Mouse (Mus musculus) spleen, embryonic (tissue): ENCODE measurements around the gene Acoxl.

Experiments
- CTCF ChIA-PET: fragments of 350-600 bp; sonication (Branson Sonifier 250); formaldehyde crosslinking; loops from one replicate; lab custom pipeline; 2022; lab: Charles Lee

Gene Acoxl

GRCm38 (mm10) chr2:128111537-128111936 lies 272.9 kb downstream of the Acoxl start:
- CTCF ChIA-PET = no interaction called here

- CTCF ChIA-PET = no interaction called here
Measured at GRCm38 (mm10) chr2:128114621-128115020, 275.9 kb downstream of the Acoxl start.

DNA sequence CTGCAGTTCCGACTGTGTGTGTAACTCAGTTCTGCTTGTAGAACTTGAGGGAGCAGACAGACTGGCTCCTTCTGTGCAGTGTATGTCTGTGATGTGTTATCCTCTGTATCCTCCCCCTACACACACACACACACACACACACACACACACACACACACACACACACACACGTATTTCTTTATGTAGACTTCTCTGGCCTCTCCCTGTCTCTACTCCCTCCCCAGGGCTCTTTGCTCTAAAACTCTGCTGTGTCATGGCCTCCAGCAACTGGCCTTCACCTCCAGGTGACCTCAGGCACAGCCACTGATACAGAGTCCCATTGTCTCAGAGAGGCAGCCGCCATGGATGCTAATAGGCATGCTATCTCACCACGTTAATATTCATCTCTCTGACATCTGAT lies 276.9 kb downstream of the Acoxl start:
- CTCF ChIA-PET = no interaction called here

- CTCF ChIA-PET = no interaction called here
Measured at GRCm38 (mm10) chr2:128117605-128118004, 278.9 kb downstream of the Acoxl start.

GRCm38 (mm10) chr2:128118971-128119370 lies 280.3 kb downstream of the Acoxl start:
- CTCF ChIA-PET = no interaction called here

DNA sequence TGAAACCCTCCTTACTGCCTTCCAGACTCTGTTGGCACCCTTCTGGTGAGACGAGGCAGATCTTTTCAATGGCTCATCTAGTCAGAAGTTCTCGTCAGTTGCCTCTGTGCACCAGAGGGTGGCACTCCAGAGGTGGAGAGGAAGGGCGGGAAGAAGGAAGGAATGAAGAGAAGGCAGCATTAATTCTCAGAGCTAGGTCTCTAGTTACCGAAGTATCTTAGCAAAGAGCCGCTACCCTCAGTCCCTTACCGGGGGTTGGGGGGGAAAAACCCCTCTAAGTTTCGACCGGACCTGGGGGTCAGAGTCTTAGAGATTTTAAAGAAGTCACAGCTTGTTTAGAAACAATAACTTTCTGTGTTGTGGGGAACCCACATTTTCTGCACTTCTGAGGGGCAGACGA lies 283.8 kb downstream of the Acoxl start:
- CTCF ChIA-PET = interaction anchor here (0.5 to 0.7 kb wide), 2 partner anchors 247 to 282 kb away, joined by 3 read pairs; no protein-coding TSS in a partner anchor

DNA sequence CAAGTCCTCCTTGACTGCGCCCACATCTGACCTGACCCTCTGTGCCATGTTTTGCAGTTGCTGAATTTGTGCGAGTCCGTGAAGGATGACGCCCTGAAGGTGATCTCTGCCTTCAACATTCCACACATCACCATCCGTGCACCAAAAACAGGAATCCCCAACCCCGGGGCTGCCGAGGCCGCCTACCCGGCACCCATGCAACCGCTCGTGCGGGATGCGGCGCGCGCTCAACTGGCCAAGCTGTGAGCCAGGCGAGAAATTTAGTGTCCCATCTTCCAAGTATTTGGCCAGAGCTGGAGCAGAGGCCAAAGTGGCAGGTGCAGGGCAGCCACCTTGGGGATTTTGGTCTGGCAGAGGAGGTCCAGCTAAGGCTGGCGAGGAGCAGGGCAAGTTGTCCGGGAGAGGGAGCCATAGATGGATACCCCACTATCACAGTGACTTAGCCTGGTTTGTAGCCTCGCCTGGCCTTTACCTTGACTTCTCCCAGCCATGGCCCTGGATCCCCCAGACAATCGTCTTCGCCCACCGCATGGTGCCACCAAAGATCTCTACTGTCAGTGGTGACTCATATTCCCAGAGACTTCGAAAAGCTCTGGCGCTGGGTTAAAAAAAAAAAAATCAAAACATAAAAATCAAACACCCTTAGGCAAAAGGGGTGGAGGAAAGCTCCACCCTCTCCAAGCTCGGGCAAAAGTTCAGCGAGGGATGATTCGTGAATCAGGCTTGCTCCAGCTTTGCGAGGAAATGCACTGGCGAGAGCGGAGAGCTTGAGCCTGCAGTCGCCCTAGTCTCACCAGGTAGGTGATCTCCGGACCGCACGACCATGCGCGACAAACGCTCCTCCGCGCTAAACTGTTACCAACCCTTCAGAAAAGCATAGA lies 284.5 kb downstream of the Acoxl start:
- CTCF ChIA-PET = interaction anchor here (0.5 to 1.0 kb wide), 2 partner anchors 62 to 282 kb away, joined by 3 read pairs; no protein-coding TSS in a partner anchor

GRCm38 (mm10) chr2:128123921-128124683 lies 285.4 kb downstream of the Acoxl start:
- CTCF ChIA-PET = interaction anchor here (0.6 to 1.0 kb wide), 2 partner anchors 63 to 66 kb away, joined by 3 to 4 read pairs; no protein-coding TSS in a partner anchor

GRCm38 (mm10) chr2:128124693-128125092 lies 286.0 kb downstream of the Acoxl start:
- CTCF ChIA-PET = interaction anchor here (0.6 to 0.8 kb wide), 2 partner anchors 65 to 268 kb away, joined by 3 to 4 read pairs; no protein-coding TSS in a partner anchor

- CTCF ChIA-PET = interaction anchor here (0.5 to 0.8 kb wide), 2 partner anchors 116 to 267 kb away, joined by 3 read pairs; no protein-coding TSS in a partner anchor
Measured at GRCm38 (mm10) chr2:128125635-128126470, 287.2 kb downstream of the Acoxl start, which contains the start of gene Bcl2l11. Gene Bcl2l11, plus strand, starts transcription at chr2:128126038.

DNA sequence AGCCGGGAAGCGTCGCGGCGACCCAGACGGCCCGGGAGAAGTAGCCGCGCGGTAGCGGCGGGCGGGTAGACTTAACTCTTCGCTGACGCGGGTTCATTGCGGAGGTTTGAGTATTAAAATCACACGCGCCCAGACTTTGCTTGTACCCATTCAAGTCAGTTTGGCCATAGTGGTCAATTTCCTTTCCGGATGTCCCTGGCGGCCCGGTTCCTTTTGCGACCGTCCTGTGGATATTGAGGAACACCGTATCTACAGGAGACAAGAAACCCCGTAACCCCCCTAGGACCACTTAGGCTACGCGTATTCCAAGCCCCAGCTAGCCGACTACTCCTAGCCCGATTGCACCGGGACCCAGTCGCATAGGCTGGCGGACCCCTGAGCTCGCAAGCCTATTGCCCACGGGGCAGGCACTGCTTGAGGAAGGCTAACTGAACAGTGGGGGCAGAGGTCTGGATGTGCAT lies 287.9 kb downstream of the Acoxl start:
- CTCF ChIA-PET = interaction anchor here (0.9 kb wide), 1 partner anchor 269 kb away, joined by 3 read pairs; no protein-coding TSS in a partner anchor

DNA sequence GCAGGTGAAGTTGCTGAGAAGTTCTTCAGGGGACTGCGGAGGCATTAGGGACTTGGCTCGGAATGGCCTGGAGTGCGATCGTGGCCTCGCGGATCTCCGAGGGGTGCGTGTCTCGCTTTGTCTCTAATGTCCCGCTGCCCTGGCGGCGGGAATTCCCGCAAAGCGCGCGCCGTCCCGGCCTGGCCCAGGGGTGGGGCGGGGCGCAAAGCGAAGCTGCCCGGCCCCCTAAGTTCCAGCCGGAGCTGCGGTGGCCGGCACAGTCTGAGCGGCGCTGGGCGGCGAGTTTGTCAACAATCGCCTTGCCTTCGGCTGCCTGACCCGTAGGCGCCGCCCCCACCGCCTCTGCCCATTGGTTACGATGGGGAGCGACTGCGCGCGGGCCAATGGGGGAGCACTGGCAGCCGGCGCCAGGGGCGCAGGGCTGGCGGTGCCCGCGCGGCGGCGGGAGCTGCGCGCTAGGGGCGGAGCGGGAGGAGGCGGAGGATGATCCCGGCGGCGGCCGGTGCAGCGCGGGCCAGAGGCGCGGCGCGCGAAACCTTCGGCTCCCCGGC lies 288.5 kb downstream of the Acoxl start:
- CTCF ChIA-PET = interaction anchor here (0.9 kb wide), 1 partner anchor 268 kb away, joined by 3 read pairs; no protein-coding TSS in a partner anchor

GRCm38 (mm10) chr2:128127691-128128292 lies 289.1 kb downstream of the Acoxl start:
- CTCF ChIA-PET = interaction anchor here (0.9 kb wide), 2 partner anchors 24 to 268 kb away, joined by 3 read pairs; no protein-coding TSS in a partner anchor

DNA sequence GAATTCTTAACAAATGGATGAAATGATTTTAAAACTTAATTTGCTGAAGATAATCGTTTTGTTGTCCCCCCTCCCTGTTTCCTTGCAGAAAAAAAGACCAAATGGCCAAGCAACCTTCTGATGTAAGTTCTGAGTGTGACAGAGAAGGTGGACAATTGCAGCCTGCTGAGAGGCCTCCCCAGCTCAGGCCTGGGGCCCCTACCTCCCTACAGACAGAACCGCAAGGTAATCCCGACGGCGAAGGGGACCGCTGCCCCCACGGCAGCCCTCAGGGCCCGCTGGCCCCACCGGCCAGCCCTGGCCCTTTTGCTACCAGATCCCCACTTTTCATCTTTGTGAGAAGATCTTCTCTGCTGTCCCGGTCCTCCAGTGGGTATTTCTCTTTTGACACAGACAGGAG lies 289.9 kb downstream of the Acoxl start:
- CTCF ChIA-PET = interaction anchor here (0.9 kb wide), 1 partner anchor 23 kb away, joined by 3 read pairs; no protein-coding TSS in a partner anchor

GRCm38 (mm10) chr2:128131503-128131902 lies 292.8 kb downstream of the Acoxl start:
- CTCF ChIA-PET = no interaction called here

GRCm38 (mm10) chr2:128132635-128133034 lies 294.0 kb downstream of the Acoxl start:
- CTCF ChIA-PET = no interaction called here

DNA sequence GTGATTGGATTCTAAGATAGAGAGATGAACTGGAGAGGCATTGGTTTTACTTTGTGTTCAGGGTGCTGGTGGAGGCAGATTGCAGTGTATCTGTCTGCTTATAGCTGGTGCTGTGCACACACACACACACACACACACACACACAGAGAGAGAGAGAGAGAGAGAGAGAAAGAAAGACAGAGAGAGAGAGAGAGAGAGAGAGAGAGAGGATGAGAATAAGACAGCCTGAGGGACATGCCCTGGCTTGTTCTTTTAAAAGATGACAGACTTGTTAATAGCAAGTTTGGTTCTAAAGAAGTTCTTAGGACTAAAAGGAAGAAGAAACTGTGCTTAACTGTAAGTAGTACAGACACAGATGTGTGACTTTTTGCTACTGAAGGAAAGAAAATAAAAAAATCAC lies 295.2 kb downstream of the Acoxl start:
- CTCF ChIA-PET = no interaction called here

DNA sequence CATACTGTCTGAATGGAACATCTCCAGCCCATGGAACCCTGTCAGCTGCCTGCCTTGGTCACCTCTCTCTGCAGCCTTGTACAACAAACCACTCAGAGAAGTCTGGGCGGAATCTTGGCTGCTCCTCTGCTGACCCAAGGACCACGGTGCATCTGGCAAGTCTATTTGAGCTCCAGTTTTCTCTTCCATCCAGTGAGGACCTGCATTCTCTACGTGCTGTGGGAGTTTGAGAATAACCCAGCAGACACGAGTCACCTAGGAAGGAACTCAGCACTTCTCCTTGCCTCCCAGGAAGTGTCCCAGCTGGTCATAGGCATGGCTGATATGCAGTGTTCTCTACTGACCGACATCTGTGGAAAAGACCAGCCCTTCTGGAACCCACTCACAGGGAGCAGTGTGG lies 295.8 kb downstream of the Acoxl start:
- CTCF ChIA-PET = no interaction called here

- CTCF ChIA-PET = no interaction called here
Measured at GRCm38 (mm10) chr2:128134948-128135347, 296.3 kb downstream of the Acoxl start.
